Mouse (Mus musculus): ENCODE results near the gene Adamts3. TPM values are rescaled to one million over a fixed set of nuclear protein-coding genes. Genes with fewer than 3 reads are reported as not detected.

Adamts3 gene
- total RNA-seq (2014; rRNA removed) (10.9 and 15.7 TPM in 2 replicates), polyA plus RNA-seq (2015; fragmentation: Nextera tagmentation; extraction: Ambion mirVana) (2.7 and 2.9 TPM in 2 replicates)

GRCm38 (mm10) chr5:89883051-89883907, at the start of gene Adamts3:
Gene Adamts3 (minus strand): TSS chr5:89883334.
- ATAC-seq (ENCODE audit: low FRiP score), result peak; percentile 86
- Histone ChIP-seq H3K4me2 (ENCODE audit: low read depth, low read length, poor library complexity, severe bottlenecking) (peak within 1 kb of the TSS; percentile 100), H3K27ac (ENCODE audit: low read depth, low read length) (no peak within 1 kb of the TSS; the same call in 1 of the 2 replicates), H3K9me3 (ENCODE audit: low read length) (no peaks in the 10 kb centered on the region), H3K4me3 (ENCODE audit: low read depth, low read length) (peak within 1 kb of the TSS; percentile 73), H3K27me3 (ENCODE audit: insufficient read depth, low read length) (no peaks in the 10 kb centered on the region), H3K36me3 (ENCODE audit: insufficient read depth, low read length) (no peaks in the 10 kb centered on the region), H3K4me1 (ENCODE audit: insufficient read depth, low read length) (no peaks in the 10 kb centered on the region), H3K9ac (replicated peaks; ENCODE audit: low read length, poor library complexity, severe bottlenecking) (peak within 1 kb of the TSS; percentile 70)
- WGBS, result under 1% methylated on average over 49 of the region's 78 CpGs
- peak; percentile 54 for DNase-seq (ENCODE audit: low spot score)
- TF ChIP-seq CTCF (IDR thresholded peaks at IDR 0.05), result no peak

DNA sequence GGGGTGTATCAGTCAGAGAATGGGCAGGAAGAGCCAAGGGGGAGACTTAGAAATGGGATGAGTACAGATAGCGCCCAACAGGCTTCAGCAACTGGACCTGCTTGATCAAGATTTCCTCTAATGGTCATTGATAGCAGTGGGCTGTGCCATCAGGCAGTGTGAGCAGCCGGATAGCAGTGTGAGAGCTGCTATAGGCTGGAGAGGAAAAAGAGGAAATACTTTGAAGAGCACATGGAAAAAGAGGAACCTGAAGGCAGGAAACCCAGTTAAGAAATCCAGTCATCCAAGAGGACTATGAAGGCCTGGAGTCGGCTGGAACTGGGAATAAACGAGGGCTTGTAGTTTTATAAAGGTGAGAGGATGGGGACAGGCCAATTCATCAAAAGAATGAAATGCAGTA, 48.4 kb upstream of the Adamts3 start:
- Histone ChIP-seq H3K27me3 (ENCODE audit: insufficient read depth, low read length) (no peaks in the 10 kb centered on the region), H3K27ac (ENCODE audit: low read depth, low read length) (no peak overlapping the region), H3K9me3 (ENCODE audit: low read length) (no peaks in the 10 kb centered on the region), H3K4me3 (ENCODE audit: low read depth, low read length) (no peak overlapping the region), H3K36me3 (ENCODE audit: insufficient read depth, low read length) (no peaks in the 10 kb centered on the region), H3K4me2 (ENCODE audit: low read depth, low read length, poor library complexity, severe bottlenecking) (no peak overlapping the region), H3K9ac (replicated peaks; ENCODE audit: low read length, poor library complexity, severe bottlenecking) (no peak overlapping the region), H3K4me1 (ENCODE audit: insufficient read depth, low read length) (no peaks in the 10 kb centered on the region)
- WGBS, result 89% methylated on average over 4 of the region's 4 CpGs
- TF ChIP-seq CTCF (IDR thresholded peaks at IDR 0.05), result no peak
- ATAC-seq (ENCODE audit: low FRiP score), result no peak
- no peak for DNase-seq (ENCODE audit: low spot score)

DNA sequence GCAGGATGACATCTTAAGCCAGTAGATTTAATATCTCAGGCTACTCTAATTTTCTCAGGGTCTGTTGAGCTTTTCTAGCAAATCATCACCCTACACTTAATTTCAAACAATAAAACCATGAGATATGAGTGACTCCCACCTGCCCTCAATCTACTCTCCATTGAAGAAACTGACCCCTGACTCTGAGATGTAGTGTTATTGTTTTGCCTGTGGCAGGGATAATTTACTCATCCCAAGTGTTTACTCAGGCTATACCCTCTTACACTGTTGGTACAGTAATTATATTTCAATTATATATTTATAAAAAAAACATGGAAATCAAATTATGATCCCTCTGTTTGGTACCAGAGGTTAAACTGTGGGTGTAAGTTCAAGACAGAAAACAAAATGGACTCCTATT, 29.2 kb upstream of the Adamts3 start:
- Histone ChIP-seq H3K9me3 (ENCODE audit: low read length) (no peaks in the 10 kb centered on the region), H3K9ac (replicated peaks; ENCODE audit: low read length, poor library complexity, severe bottlenecking) (no peak overlapping the region), H3K27me3 (ENCODE audit: insufficient read depth, low read length) (no peaks in the 10 kb centered on the region), H3K36me3 (ENCODE audit: insufficient read depth, low read length) (no peaks in the 10 kb centered on the region), H3K4me3 (ENCODE audit: low read depth, low read length) (no peak overlapping the region), H3K27ac (ENCODE audit: low read depth, low read length) (no peak overlapping the region), H3K4me2 (ENCODE audit: low read depth, low read length, poor library complexity, severe bottlenecking) (no peak overlapping the region), H3K4me1 (ENCODE audit: insufficient read depth, low read length) (no peaks in the 10 kb centered on the region)
- ATAC-seq (ENCODE audit: low FRiP score) (no peak), DNase-seq (ENCODE audit: low spot score) (no peak)
- no peak for TF ChIP-seq CTCF (IDR thresholded peaks at IDR 0.05)

GRCm38 (mm10) chr5:89911950-89912349, 28.8 kb upstream of the Adamts3 start:
- WGBS, result 19% methylated on average over 7 of the region's 7 CpGs
- no peak overlapping the region for H3K27ac ChIP-seq (ENCODE audit: low read depth, low read length)
- H3K36me3 ChIP-seq (ENCODE audit: insufficient read depth, low read length), result no peaks in the 10 kb centered on the region
- no peak overlapping the region for H3K9ac ChIP-seq (replicated peaks; ENCODE audit: low read length, poor library complexity, severe bottlenecking)
- no peaks in the 10 kb centered on the region for H3K27me3 ChIP-seq (ENCODE audit: insufficient read depth, low read length)
- ATAC-seq (ENCODE audit: low FRiP score), result 0 out of 2 replicates have a peak, but pooled peaks have one; percentile 60
- no peak overlapping the region for H3K4me3 ChIP-seq (ENCODE audit: low read depth, low read length)
- H3K9me3 ChIP-seq (ENCODE audit: low read length), result no peaks in the 10 kb centered on the region
- H3K4me1 ChIP-seq (ENCODE audit: insufficient read depth, low read length), result no peaks in the 10 kb centered on the region
- DNase-seq (ENCODE audit: low spot score), result peak; percentile 67
- H3K4me2 ChIP-seq (ENCODE audit: low read depth, low read length, poor library complexity, severe bottlenecking), result no peak overlapping the region
- no peak for TF ChIP-seq CTCF (IDR thresholded peaks at IDR 0.05)

DNA sequence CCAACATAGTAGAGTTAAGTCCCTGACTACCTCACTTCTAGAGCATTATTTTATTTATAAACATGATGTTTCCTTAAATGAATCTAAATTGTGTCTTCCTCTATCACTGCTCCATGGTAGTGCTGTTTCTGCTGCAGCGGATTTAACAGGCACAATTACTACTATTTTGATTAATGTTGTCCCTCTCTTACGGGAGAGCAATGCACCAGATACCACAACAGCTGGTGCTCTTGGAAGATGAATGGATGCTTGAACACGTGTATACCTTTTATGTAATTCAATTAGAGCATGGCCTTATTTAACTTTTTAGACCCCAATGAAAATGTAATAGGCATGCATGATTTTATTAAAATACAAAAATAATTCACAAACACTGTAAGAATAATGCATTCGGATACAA, 28.4 kb upstream of the Adamts3 start:
- Histone ChIP-seq H3K4me2 (ENCODE audit: low read depth, low read length, poor library complexity, severe bottlenecking) (no peak overlapping the region), H3K4me3 (ENCODE audit: low read depth, low read length) (no peak overlapping the region), H3K4me1 (ENCODE audit: insufficient read depth, low read length) (0 out of 2 replicates have a peak, but pooled peaks cover 3% of the 10 kb centered on the region), H3K36me3 (ENCODE audit: insufficient read depth, low read length) (no peaks in the 10 kb centered on the region), H3K9ac (replicated peaks; ENCODE audit: low read length, poor library complexity, severe bottlenecking) (no peak overlapping the region), H3K27ac (ENCODE audit: low read depth, low read length) (no peak overlapping the region), H3K9me3 (ENCODE audit: low read length) (no peaks in the 10 kb centered on the region), H3K27me3 (ENCODE audit: insufficient read depth, low read length) (no peaks in the 10 kb centered on the region)
- no peak for ATAC-seq (ENCODE audit: low FRiP score)
- TF ChIP-seq CTCF (IDR thresholded peaks at IDR 0.05), result no peak
- WGBS, result 65% methylated on average over 4 of the region's 4 CpGs
- no peak for DNase-seq (ENCODE audit: low spot score)

- Histone ChIP-seq H3K4me3 (ENCODE audit: low read depth, low read length) (no peak overlapping the region), H3K9ac (replicated peaks; ENCODE audit: low read length, poor library complexity, severe bottlenecking) (no peak overlapping the region), H3K27ac (ENCODE audit: low read depth, low read length) (no peak overlapping the region), H3K36me3 (ENCODE audit: insufficient read depth, low read length) (no peaks in the 10 kb centered on the region), H3K4me1 (ENCODE audit: insufficient read depth, low read length) (0 out of 2 replicates have a peak, but pooled peaks cover 3% of the 10 kb centered on the region), H3K27me3 (ENCODE audit: insufficient read depth, low read length) (no peaks in the 10 kb centered on the region), H3K4me2 (ENCODE audit: low read depth, low read length, poor library complexity, severe bottlenecking) (no peak overlapping the region), H3K9me3 (ENCODE audit: low read length) (no peaks in the 10 kb centered on the region)
- 18% methylated on average over 13 of the region's 13 CpGs for WGBS
- no peak for TF ChIP-seq CTCF (IDR thresholded peaks at IDR 0.05)
- DNase-seq (ENCODE audit: low spot score) (no peak), ATAC-seq (ENCODE audit: low FRiP score) (no peak)
Measured at GRCm38 (mm10) chr5:89906884-89907431, 23.8 kb upstream of the Adamts3 start.

Data from midbrain, postnatal 0 days (tissue).